Mouse (Mus musculus) MEL-GATA-1-ER (cell line): ENCODE data around the gene Nsun4.
A peak's percentile ranks its signal among the peaks of the same experiment; 100 is the strongest.

Experiments used
- DNase-seq: peaks from one replicate; pipeline ENCODE4 v3.0.0-alpha.2; 2012; ENCODE audit warnings: low read depth; ENCODE audit errors: extremely low read depth

The Nsun4 gene

DNA sequence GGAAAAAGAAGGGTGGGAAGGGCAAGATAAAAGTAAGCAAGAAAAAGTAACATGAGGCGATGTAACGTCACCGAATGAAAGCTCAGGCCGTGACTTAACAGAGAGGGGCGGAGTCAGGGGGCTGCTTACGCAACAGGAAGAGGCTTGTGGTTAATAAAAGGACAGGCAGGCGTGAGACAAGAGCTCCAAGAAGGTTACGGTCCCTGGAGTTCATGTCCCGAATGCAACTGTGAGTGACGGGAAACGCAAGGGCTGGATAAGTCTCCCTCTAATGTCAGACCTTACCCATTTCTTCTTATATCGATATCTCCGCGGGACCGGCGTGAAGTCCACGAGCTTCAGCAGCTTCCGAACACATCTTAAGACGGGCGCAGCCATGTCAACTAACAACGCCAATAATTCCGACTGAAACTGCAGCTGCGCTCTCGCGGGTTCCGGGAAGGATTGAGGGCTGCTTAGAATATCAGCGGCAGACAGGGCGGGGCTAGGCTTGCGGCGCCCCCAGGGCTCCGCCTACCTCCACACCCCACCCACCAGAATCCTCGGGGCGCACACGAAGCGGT, at the start of gene Nsun4:
TSS of gene Nsun4 (minus strand) at position 478 of the 563 bp plus-strand sequence.
- DNase-seq: peak; percentile 91

DNA sequence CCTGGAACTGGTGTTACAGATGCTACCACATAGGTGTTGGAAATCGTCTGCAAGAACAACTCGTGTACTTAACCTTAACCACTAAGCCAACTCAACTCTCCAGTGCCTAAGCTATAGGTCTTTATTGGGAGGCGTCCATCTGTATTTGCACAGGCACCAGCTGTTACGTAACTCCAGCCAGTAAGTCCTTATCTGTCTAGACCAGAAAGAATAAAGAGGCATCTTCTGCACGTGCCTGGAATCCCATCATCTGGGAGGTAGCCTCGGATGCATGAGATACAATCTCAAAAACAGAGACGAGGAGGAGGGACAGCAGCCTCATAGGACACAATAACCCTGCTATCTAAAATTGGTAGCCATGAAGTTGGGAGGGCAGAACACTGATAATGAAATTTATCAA, 47.3 kb upstream of the Nsun4 start:
- DNase-seq: peak; percentile 32

DNA sequence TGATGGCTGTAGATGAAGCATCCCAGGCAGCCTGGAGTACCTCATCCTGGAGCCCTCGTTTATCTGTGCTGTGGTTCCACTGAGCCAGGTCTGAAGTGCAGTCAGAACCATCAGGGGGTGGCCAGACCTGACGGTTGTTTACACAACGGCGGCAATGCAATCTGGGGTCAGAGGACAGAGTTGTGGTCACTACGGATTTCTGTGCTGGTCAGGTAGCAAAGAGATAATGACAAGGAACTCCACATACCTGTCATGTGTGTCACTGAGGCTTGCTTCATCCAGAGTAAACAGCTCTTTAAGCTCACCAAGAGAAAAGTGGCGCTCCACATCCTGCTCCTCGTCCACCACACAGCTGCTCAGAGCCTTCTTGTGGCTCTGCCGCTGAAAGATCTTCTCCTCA, 43.5 kb upstream of the Nsun4 start:
- no peak for DNase-seq

DNA sequence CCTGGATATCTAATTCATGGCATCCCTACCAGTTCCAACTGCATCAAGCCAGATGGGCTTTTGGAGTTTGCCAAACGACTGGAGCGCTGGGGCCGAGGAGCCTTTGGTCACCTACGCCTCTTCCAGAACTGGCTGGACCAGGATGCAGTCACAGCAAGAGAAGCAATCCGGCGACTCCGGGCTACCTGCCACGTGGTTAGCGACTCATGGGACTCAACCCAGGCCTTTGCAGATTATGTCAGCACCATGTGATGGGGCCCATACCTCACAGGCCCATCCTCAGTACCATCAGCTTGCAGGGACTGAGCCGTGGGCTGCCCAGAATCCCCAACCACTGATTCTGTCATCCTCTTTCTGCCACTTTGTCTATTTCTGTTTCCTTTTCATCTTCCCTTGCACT, 42.6 kb upstream of the Nsun4 start:
- DNase-seq: no peak

DNA sequence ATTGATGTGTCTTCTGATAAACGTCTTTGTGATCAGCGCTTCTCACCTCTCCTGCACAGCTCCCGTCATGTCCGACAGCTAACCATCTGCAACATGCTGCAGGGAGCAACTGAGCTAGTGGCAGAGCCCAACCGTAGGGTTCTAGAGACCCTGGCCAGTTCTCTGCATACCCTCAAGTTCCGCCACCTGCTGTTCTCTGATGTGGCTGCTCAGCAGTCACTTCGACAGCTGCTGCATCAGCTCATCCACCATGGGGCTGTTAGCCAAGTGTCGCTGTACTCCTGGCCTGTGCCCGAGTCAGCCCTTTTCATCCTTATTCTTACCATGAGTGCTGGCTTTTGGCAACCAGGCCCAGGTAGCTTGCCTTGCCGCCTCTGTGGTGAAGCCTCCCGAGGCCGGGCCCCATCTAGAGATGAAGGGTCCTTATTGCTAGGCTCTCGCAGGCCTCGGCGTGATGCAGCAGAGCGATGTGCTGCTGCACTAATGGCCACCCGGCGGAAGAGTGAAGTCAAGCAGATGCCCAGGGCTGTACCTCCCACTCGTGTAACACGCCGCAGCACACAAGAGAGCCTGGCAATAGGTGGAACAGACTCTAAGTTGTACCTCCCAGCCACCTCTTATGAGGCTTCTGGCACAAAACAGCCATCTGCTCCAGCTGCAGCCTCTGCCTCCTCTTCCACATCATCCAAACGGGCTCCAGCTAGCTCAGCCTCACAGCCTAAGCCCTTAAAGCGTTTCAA, 35.0 kb upstream of the Nsun4 start:
- DNase-seq: no peak

DNA sequence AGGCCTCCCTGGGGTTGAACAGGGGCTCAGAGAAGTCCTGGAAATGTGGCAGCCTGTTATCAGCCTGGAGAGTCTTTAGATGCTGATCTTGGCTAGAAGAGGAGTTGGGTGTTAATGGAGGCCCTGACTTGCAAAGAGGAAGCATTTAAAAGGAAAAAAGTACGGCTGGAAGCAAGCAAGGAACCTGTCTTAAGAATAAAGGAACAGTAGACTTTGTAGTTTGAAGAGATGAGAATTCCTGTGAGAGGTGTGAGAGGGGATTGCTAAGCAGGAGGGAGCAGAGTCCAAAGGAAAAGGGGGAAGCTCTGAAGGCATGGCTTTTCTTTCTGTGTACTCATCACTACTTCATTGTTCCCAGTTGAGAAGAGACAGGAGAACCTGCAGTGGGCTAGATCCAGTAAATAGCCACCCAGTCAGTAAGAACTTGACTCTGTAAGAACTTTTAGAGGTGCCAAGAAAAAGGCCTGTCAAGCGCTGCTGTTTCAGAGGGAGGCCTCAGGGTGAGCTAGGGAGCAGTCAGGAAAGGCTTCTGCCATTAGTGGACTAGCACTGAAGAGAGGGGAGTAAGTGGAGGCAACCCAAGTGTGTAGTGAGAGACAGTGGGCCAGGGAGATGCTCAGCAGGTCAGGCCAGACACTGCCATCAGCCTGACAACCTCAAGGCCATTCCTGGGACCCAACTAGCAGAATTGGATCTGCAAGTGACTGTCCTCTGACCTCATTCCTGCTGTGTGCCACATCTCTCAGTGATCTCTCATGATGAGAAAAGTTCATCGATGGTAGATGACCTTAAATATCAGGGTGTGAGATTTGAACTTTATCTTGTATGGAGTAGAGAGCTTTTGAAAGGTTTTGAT, 23.8 kb upstream of the Nsun4 start:
- DNase-seq: no peak

DNA sequence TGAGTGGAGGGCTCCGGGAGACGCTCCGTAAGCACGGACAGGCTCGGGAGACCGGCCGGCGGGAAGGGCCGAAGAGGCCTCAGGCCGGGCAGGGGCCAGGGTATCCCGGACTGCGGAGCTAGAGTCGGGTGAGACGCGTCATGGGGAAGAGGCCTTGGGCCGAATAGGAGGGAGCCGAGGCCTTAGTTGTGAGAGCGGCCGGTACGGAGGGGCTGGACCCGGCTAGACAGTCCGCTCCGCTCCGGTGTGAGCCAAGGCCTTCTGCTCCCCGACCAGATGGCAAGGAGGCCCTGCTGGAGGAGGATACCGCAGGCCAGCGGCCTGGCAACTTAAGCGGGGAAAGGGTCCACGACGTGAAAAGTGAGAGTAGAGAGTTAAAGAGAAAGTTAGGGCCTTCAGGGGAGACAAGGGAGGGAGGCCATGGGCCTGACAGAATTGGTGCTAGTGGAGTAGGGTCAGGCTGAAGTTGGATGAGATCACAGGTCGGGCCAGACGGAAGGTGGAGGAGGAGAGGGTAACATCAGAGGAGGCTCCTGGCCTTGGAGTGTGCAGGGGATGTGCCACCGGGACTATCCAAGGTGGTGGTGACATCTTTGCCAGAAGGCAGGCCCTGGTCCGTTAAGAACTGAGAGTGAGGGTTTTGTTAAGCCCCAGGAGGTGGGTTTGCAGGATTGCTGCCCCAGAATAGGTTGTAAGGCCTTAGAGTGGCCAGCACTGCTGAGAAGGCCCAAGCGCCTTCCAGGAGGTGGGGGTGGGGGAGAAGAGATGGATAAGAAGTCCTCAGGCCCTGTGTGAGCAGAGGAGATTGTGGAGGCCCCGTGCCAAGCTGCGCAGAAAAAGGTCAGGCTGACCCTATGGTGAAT, 22.9 kb upstream of the Nsun4 start:
- DNase-seq: no peak

DNA sequence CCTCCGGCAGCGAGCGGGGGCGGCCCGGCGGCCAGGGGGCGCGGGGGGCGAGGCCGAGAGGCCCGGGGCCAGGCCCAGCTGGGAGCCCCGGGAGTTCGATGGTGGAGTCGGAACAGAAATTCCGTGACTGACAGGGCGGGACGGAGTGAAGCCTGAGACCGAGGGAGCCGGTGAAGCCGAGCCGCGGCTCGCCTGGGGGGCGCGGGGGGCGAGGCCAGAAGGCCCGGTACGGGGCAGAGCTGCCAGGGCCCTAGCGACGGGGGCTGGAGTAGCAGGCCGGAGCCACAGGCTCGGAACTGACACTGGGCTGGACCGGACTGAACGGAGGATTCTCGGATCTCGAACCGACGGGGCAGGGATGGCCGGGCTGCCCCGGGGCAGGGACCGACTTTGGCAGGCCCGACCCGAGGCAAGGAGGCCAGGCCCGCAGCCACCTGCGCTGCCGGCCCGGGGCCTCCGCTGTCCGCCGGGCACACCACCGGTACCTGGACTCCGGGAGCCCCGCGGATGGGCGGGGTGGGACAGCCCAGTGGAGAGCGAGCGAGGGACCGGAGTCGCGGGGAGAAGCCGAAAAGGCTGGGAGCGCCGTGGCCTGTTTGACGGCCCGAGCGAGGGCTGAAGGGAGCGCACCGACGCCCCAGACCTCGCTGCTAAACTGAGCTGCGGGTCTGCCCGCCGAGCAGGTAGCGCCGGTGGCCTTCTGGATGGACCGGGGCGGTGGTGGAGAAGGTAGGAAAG, 22.1 kb upstream of the Nsun4 start:
- DNase-seq: no peak

DNA sequence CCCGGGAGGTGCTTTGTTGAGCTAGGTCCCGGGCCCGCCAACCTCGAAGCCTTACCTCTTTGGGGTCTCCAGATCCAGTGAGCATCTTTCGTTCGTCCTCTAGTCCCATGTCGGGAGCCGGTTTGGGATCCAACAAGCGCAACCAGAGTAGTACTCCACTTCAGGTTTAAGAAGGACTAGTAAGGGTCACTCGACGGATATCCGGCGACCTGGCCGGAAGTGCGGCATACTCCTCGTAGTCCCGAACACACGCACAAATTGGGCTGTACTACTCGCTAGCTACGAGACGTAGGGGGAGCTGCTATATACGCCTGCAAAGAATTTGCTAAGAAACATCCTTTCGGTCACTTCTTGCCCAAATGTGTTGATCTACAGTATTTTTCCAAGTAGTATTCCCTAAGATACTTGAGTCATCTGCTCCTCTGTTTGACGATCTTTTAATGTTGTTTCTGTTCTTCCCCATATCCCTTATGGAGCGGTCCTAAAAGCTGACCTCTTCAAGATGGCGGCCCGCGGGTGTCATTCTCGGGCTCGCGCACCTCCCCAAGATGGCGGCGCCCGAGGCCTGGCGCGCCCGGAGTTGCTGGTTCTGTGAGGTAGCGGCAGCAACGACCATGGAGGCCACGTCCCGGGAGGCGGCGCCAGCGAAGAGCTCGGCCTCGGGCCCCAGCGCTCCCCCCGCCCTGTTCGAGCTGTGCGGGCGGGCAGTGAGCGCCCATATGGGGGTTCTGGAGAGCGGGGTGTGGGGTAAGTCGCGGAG, 21.4 kb upstream of the Nsun4 start, which contains the start of the genes Uqcrh and Lrrc41:
TSS of gene Uqcrh (minus strand) at position 211 of the 760 bp plus-strand sequence.
TSS of gene Lrrc41 (plus strand) at position 409 of the 760 bp plus-strand sequence.
- peak; percentile 94 for DNase-seq

DNA sequence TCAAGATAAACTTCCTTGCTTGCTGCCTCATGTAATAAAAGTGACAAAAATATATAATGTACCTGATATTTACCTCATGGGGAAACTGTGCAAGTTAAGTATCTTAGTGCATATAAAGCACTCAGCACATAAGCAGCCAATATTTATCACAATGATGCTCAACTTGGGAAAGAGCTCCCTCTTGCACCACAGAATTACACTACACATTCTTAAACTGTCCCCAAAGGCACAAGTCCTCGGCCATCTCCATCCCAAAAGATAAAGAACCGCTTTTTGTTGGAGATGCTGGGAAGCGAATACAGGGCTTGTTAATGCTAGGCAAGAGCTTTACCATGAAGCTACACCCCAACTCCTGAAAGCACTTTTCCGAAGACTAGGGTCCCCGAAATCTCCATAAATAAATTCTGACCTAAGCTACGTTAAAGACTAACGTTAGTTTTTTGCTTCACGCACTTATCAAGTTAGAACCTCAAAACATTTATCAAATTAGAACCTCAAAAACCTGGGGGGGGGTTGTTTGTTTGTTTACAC, 20.5 kb upstream of the Nsun4 start:
- DNase-seq: peak; percentile 64

DNA sequence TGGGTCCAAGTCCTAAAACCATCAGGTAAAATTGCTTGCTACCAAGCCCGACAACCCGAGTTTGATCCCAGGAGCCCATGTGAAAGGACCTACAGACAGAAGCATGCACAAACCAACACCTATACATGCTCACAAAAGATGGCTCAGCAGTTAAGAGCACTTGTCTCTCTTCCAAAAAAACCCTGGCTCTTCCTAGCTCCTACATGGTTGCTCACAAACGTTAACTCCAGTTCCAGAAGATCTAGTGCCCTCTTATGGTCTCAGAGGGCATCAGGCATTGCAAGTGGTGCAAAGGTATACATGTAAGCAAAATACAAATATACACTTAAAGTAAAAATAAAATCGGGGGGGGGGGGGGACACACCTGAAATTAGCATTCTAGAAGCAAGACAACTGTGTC, 19.5 kb upstream of the Nsun4 start:
- peak; percentile 33 for DNase-seq

DNA sequence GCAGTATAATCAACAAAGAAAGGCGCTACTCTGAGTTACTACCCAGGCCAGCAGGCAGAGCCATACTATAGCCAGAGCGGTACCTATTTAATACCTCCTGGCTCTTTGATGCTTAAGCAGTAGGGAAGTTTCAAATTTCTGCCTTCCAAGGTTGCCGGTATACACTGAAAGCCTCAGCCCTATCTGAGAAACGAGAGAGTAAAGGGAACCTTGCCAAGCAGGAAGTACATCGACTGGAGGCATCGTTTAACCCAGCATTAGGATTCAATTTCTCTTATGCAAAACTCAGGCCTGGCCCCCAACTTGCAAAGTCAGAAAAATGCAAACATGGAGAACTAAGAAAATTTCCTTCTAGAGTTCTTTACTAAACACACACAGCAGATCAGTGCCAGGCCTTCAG, 16.4 kb upstream of the Nsun4 start:
- DNase-seq: no peak

DNA sequence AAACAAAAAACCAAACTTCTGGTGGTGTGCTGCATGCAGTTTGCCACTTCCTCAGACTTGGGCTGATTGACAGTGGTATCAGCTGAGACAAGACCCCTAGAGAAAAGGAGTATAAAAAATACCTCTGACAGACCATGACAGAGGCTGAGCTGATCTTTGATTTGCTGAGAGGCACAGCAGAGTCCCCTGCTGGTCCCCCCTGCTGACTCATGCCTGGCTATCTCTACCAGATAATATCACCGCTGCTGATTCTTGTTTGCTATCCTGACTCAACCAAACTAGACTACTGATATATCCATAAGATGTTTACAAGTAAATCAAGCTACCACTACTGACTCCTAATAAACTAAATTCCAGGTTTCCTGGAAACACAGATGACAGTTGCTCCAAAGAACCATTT, 10.2 kb upstream of the Nsun4 start:
- no peak for DNase-seq

DNA sequence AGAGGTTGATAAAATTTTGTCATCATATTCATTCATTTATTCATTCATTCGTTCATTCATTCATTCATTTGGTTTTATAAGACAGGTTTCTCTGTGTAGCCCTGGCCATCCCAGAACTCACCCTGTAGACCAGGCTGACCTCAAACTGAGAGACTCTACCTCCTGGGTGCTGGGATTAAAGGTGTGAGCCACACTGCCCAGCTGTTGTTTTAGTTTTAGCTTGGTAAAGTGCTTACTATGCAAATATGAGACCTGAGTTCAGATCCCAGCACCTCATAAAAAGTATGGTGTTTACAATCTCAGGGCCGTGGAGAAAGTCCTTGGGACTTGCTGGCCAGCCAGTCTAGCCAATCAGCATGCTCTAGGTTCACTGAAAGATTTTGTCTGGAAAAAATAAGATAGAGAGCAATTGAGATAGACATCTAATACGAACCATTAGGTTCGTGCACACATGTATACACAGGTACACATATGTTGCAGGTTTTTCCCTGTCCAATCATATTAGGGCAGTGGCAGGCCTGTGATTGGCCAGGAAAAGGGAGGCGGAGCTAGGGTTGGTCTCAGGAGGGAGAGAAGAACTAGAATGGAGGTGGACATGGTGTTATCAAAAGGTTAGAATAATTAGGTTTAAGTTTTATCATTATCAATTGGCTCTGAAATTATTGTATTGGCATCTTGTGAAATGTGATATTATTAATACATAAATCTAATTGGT, 5.5 kb upstream of the Nsun4 start:
- no peak for DNase-seq

DNA sequence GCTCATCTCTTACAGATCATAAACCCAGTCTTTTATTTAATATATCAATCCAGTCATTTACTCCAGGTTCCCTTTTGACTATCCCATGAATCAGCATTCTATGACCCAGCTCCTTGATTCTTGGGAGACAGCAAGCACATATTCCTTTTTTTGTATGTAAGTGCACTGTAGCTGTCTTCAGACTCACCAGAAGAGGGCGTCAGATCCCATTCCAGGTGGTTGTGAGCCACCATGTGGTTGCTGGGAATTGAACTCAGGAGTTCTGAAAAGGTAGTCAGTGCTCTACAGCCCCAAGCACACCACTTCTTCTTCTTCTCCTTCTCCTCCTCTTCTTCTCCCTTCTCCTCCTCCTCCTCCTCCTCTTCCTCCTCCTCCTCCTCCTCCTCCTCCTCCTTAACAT, 3.9 kb upstream of the Nsun4 start:
- DNase-seq: no peak

DNA sequence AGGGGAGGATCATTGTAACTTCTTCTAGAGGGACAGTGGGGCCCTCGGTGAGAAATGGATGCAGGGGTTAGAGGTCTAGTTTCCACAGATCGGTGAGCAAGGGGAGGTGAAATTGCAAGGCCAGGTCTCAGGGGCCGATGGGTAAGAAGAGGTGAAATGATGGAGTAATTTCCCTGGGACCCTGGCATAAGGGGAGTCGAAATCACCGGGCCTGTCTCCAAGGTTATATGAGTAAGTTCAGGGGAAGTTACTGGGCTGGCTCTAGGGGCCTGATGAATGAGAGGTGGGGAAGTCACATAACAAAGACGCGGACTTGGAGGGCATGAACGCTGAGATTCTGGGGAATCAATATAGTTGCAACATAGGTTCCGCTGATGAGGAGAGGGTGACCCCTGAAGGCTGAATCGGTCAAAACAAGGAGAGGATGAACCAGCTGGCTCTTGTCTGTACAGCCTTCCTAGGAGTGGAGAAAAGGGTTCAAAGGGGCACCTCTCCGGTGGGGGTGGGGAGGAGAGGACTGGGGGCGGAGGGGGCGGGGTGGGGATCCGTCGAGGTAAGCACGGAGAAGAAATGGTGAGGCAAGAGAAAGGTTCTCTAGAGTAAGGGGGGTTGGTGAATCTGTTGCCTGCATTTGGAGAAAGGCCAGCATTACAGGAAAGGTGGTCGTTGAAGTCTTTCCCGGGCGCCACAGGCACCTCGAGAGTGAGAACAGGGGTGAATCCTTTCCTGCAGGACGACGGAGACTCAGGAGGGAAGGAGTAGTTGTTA, 966 bp downstream of the Nsun4 start:
- no peak for DNase-seq

DNA sequence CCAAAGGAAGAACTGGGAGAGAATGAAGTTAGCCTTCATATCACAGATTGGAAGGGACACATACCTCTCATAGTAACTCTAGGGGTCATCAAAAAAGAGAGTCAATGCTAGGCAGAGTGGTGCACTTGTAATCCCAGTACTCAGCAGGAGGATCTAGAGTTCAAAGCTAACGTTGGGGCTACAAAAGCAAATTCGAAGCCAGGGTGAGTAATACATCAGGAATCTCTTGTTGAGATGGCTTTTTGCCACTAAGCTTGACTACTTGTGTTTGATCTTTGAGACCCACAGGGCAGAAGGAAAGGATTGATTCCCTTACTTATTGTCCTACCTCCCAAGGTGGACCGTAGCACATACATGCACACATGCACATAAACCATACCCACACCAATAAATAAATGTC, 4.5 kb downstream of the Nsun4 start:
- no peak for DNase-seq
